Mouse (Mus musculus) myocyte (in vitro differentiated cells): Measurements from ENCODE around the gene Psmd12. TPM values are rescaled to one million over a fixed set of nuclear protein-coding genes. Genes with fewer than 3 reads are reported as not detected.

Experiments
- H3K27me3 ChIP-seq: one replicate; pipeline ENCODE4 v1.6.1; 2011; ENCODE audit not compliant: control insufficient read depth, insufficient read depth, insufficient read length
- H3K36me3 ChIP-seq: one replicate; pipeline ENCODE4 v1.6.1; 2011; ENCODE audit not compliant: control insufficient read depth, insufficient read depth
- H3K4me2 ChIP-seq: one replicate; pipeline ENCODE4 v1.6.1; 2011; ENCODE audit warnings: low read depth, control low read depth
- H3K4me3 ChIP-seq: one replicate; pipeline ENCODE4 v1.5.1; 2011; ENCODE audit warnings: mild to moderate bottlenecking, control low read depth, moderate library complexity
- H3K79me2 ChIP-seq: one replicate; pipeline ENCODE4 v1.6.1; 2011; ENCODE audit not compliant: control insufficient read depth, insufficient read depth
- H3ac ChIP-seq: one replicate; pipeline ENCODE4 v1.6.1; 2011; ENCODE audit not compliant: control insufficient read depth, insufficient read length
- CEBPB ChIP-seq: IDR thresholded peaks from 2 replicates; pipeline ENCODE4 v1.6.1; 2011; ENCODE audit warnings: mild to moderate bottlenecking, moderate library complexity; ENCODE audit not compliant: poor library complexity, insufficient read depth, severe bottlenecking
- E2F4 ChIP-seq: IDR thresholded peaks from one replicate; pipeline ENCODE4 v1.6.1; 2011; ENCODE audit warnings: mild to moderate bottlenecking, control low read depth, moderate library complexity; ENCODE audit not compliant: insufficient read depth
- MAX ChIP-seq: IDR thresholded peaks from one replicate; pipeline ENCODE4 v1.6.1; 2011; ENCODE audit warnings: low read depth, mild to moderate bottlenecking, control low read depth
- MYOD1 ChIP-seq, 3 experiments: IDR thresholded peaks; one replicate each; pipeline ENCODE4 v1.6.1; 2011; ENCODE audit warnings: control low read depth in 2 of 3, low read depth in 2 of 3, mild to moderate bottlenecking in 2 of 3, moderate library complexity in 1 of 3; ENCODE audit not compliant: insufficient read length in 2 of 3, control insufficient read depth in 1 of 3
- MYOG ChIP-seq, 3 experiments: IDR thresholded peaks; one replicate each; pipeline ENCODE4 v1.6.1; 2011; ENCODE audit warnings: control low read depth in 2 of 3, low read depth in 2 of 3, mild to moderate bottlenecking in 2 of 3; ENCODE audit not compliant: insufficient read length in 2 of 3, control insufficient read depth in 1 of 3, insufficient read depth in 1 of 3
- POLR2A ChIP-seq: IDR thresholded peaks from one replicate; pipeline ENCODE4 v1.6.1; 2011; ENCODE audit warnings: low read depth, mild to moderate bottlenecking, control low read depth, moderate library complexity; ENCODE audit not compliant: insufficient read length
- POLR2AphosphoS2 ChIP-seq: IDR thresholded peaks from one replicate; pipeline ENCODE4 v1.6.1; 2011; ENCODE audit warnings: low read depth, control low read depth; ENCODE audit not compliant: insufficient read length
- REST ChIP-seq: IDR thresholded peaks from one replicate; pipeline ENCODE4 v1.6.1; 2011; ENCODE audit warnings: mild to moderate bottlenecking, control low read depth, moderate library complexity; ENCODE audit not compliant: insufficient read depth, insufficient read length
- SRF ChIP-seq: IDR thresholded peaks from one replicate; pipeline ENCODE4 v1.6.1; 2011; ENCODE audit warnings: low read depth; ENCODE audit not compliant: control insufficient read depth, insufficient read length
- TCF12 ChIP-seq: IDR thresholded peaks from one replicate; pipeline ENCODE4 v1.6.1; 2011; ENCODE audit warnings: mild to moderate bottlenecking, control low read depth; ENCODE audit not compliant: poor library complexity, insufficient read depth, severe bottlenecking
- TCF3 ChIP-seq: IDR thresholded peaks from one replicate; pipeline ENCODE4 v1.6.1; 2011; ENCODE audit warnings: low read depth, control low read depth; ENCODE audit not compliant: insufficient read length
- USF1 ChIP-seq: IDR thresholded peaks from one replicate; pipeline ENCODE4 v1.6.1; 2011; ENCODE audit warnings: low read depth, mild to moderate bottlenecking, control low read depth, moderate library complexity
- polyA plus RNA-seq: library from polyadenylated mRNA; unstranded; fragments of >200 nt; fragmentation: generic; extraction: Trizol; gene quantifications from one replicate; pipeline ENCODE4 v1.2.1, GENCODE M21; 2012; ENCODE audit warnings: missing spikeins

The Psmd12 gene
- polyA plus RNA-seq, 1 experiment: 66.3 TPM

- no peaks in the 10 kb centered on the region for H3K79me2 ChIP-seq
- no peaks in the 10 kb centered on the region for H3K36me3 ChIP-seq
- TF ChIP-seq MYOD1 (IDR thresholded peaks at IDR 0.05; ENCODE audit: control insufficient read depth in 1 of 3, insufficient read length in 2 of 3, low read depth in 2 of 3) (no peak), POLR2AphosphoS2 (no peak), USF1 (no peak), REST (no peak), E2F4 (no peak), TCF3 (no peak), CEBPB (no peak), SRF (no peak), POLR2A (no peak), MYOG (IDR thresholded peaks at IDR 0.05; ENCODE audit: control insufficient read depth in 1 of 3, insufficient read depth in 1 of 3, insufficient read length in 2 of 3, low read depth in 2 of 3) (no peak), TCF12 (no peak), MAX (no peak)
- H3K4me3 ChIP-seq: no peak overlapping the region
- H3K4me2 ChIP-seq: no peak overlapping the region
- no peaks in the 10 kb centered on the region for H3K27me3 ChIP-seq
- no peak overlapping the region for H3ac ChIP-seq
Observed at GRCm38 (mm10) chr11:107531445-107531844, 52.2 kb downstream of the Psmd12 start.

GRCm38 (mm10) chr11:107532271-107532670, 53.0 kb downstream of the Psmd12 start:
- TF ChIP-seq CEBPB: no peak
- no peak for TF ChIP-seq REST
- TF ChIP-seq SRF: no peak
- TF ChIP-seq TCF3: no peak
- TF ChIP-seq USF1: no peak
- TF ChIP-seq POLR2A: no peak
- no peak for TF ChIP-seq TCF12
- TF ChIP-seq E2F4: no peak
- no peak for TF ChIP-seq POLR2AphosphoS2
- no peak for TF ChIP-seq MYOD1 (IDR thresholded peaks at IDR 0.05; ENCODE audit: control insufficient read depth in 1 of 3, insufficient read length in 2 of 3, low read depth in 2 of 3)
- no peak for TF ChIP-seq MYOG (IDR thresholded peaks at IDR 0.05; ENCODE audit: control insufficient read depth in 1 of 3, insufficient read depth in 1 of 3, insufficient read length in 2 of 3, low read depth in 2 of 3)
- no peak for TF ChIP-seq MAX
- Histone ChIP-seq H3ac (no peak overlapping the region), H3K4me3 (no peak overlapping the region), H3K4me2 (no peak overlapping the region), H3K36me3 (no peaks in the 10 kb centered on the region), H3K27me3 (no peaks in the 10 kb centered on the region), H3K79me2 (no peaks in the 10 kb centered on the region)

- H3K4me2 ChIP-seq: no peak overlapping the region
- TF ChIP-seq E2F4 (no peak), POLR2AphosphoS2 (no peak), REST (no peak), MYOG (IDR thresholded peaks at IDR 0.05; ENCODE audit: control insufficient read depth in 1 of 3, insufficient read depth in 1 of 3, insufficient read length in 2 of 3, low read depth in 2 of 3) (no peak), USF1 (no peak), MYOD1 (IDR thresholded peaks at IDR 0.05; ENCODE audit: control insufficient read depth in 1 of 3, insufficient read length in 2 of 3, low read depth in 2 of 3) (no peak)
- H3ac ChIP-seq: no peak overlapping the region
- no peaks in the 10 kb centered on the region for H3K27me3 ChIP-seq
- H3K36me3 ChIP-seq: no peaks in the 10 kb centered on the region
- H3K79me2 ChIP-seq: no peaks in the 10 kb centered on the region
- H3K4me3 ChIP-seq: no peak overlapping the region
Observed at GRCm38 (mm10) chr11:107538994-107539393, 59.7 kb downstream of the Psmd12 start.

- H3K4me2 ChIP-seq: no peak overlapping the region
- H3ac ChIP-seq: no peak overlapping the region
- H3K4me3 ChIP-seq: no peak overlapping the region
- H3K79me2 ChIP-seq: no peaks in the 10 kb centered on the region
- no peaks in the 10 kb centered on the region for H3K36me3 ChIP-seq
- TF ChIP-seq REST: no peak
- TF ChIP-seq CEBPB: no peak
- TF ChIP-seq USF1: no peak
- no peak for TF ChIP-seq TCF12
- TF ChIP-seq TCF3: no peak
- no peak for TF ChIP-seq E2F4
- no peaks in the 10 kb centered on the region for H3K27me3 ChIP-seq
Observed at GRCm38 (mm10) chr11:107540339-107540738, 61.1 kb downstream of the Psmd12 start.

- H3K4me3 ChIP-seq: no peak overlapping the region
- peaks cover 15% of the 10 kb centered on the region for H3K79me2 ChIP-seq
- no peak overlapping the region for H3K4me2 ChIP-seq
- peaks cover 6% of the 10 kb centered on the region for H3K27me3 ChIP-seq
- no peak for TF ChIP-seq POLR2A
- no peak for TF ChIP-seq SRF
- no peak for TF ChIP-seq MYOG (IDR thresholded peaks at IDR 0.05; ENCODE audit: control insufficient read depth in 1 of 3, insufficient read depth in 1 of 3, insufficient read length in 2 of 3, low read depth in 2 of 3)
- TF ChIP-seq E2F4: no peak
- no peak for TF ChIP-seq MYOD1 (IDR thresholded peaks at IDR 0.05; ENCODE audit: control insufficient read depth in 1 of 3, insufficient read length in 2 of 3, low read depth in 2 of 3)
- TF ChIP-seq POLR2AphosphoS2: no peak
- no peak for TF ChIP-seq MAX
- no peak for TF ChIP-seq TCF12
- no peak for TF ChIP-seq TCF3
- no peak for TF ChIP-seq REST
- TF ChIP-seq USF1: no peak
- no peak overlapping the region for H3ac ChIP-seq
- no peaks in the 10 kb centered on the region for H3K36me3 ChIP-seq
Observed at GRCm38 (mm10) chr11:107545747-107546476, 66.6 kb downstream of the Psmd12 start.
